Mouse (Mus musculus) liver, adult 2 months (tissue): ENCODE measurements around the gene Mtor.

Experiments used
- CTCF ChIP-seq: fragments of 200-500 bp; IDR thresholded peaks from 2 replicates; pipeline ENCODE4 v1.5.1; 2011; ENCODE audit warnings: low read depth, low read length, control low read depth
- POLR2A ChIP-seq: fragments of 200-500 bp; IDR thresholded peaks from 2 replicates; pipeline ENCODE4 v1.6.1; 2011; ENCODE audit warnings: low read length, control low read depth; ENCODE audit not compliant: insufficient read depth; ENCODE audit errors: extremely low read depth

DNA sequence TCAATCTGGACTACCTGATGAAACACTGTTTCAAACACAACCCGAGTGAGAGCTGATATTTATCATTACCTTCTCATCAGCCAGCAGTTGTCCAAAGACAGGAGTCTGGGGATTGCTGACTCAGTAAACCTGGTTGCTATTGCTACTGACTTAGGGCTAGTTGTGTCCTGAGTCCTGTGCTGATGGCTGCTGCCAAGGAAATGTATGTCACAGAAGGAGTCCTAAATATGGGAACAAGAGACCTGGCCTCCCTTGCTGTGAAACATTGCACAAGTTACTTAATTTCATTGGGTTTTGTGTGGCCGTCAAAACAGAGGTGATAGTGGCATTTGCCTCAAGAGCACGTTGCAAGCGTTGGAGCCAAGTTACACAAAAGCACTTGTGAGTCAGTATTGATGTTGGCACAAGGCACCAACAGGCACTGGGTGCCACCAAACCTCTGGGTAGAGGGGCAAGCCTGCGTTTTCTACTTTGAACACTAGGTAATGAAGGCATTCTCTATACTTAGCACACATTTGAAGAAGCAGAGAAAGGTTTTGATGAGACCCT, 7.1 kb downstream of the Mtor start:
- TF ChIP-seq CTCF = no peak
- TF ChIP-seq POLR2A = no peak
